Mouse (Mus musculus): ENCODE measurements around the gene Borcs7. TPM values are rescaled to one million over a fixed set of nuclear protein-coding genes. Genes with fewer than 3 reads are reported as not detected.

Gene Borcs7
- polyA plus RNA-seq, 1 experiment from 2014 or later: 17.5 TPM

DNA sequence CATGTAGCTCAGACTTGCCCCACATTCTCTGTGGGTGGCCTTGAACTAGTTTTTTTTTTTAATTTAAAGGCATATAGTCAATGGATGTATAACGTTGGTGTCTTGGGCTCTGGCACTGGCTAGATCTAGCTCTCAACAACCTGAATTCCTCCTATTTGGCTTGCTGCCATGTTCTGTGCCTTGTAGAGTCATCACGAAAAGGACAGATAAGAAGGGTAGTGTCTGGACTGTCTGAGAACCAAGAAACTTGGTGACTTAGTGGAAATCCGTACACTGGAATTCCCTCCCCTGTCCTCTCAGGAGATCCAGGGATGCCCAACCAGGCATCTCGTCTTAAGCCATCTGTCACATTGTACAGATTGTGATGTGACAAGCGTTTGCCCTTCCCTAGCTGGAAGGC lies 36.5 kb upstream of the Borcs7 start:
- Histone ChIP-seq H3K27ac (no peak overlapping the region), H3K4me3 (no peak overlapping the region), H3K36me3 (peaks cover 65% of the 10 kb centered on the region), H3K9me3 (replicated peaks) (no peaks in the 10 kb centered on the region; the same call in 1 of the 2 replicates), H3K9ac (no peak overlapping the region), H3K4me2 (replicated peaks) (no peak overlapping the region), H3K27me3 (no peaks in the 10 kb centered on the region), H3K4me1 (no peaks in the 10 kb centered on the region)
- no peak for ATAC-seq (ENCODE audit: low FRiP score)
- 92% methylated on average over 5 of the region's 5 CpGs for WGBS

- Histone ChIP-seq H3K4me2 (replicated peaks) (no peak overlapping the region), H3K36me3 (peaks cover 59% of the 10 kb centered on the region), H3K4me1 (no peaks in the 10 kb centered on the region), H3K27me3 (no peaks in the 10 kb centered on the region), H3K4me3 (no peak overlapping the region), H3K9ac (no peak overlapping the region), H3K9me3 (replicated peaks) (no peaks in the 10 kb centered on the region; the same call in 1 of the 2 replicates), H3K27ac (no peak overlapping the region)
- WGBS: 95% methylated on average over 14 of the region's 14 CpGs
- ATAC-seq (ENCODE audit: low FRiP score): no peak
Measured at GRCm38 (mm10) chr19:46653616-46654235, 36.0 kb upstream of the Borcs7 start.

DNA sequence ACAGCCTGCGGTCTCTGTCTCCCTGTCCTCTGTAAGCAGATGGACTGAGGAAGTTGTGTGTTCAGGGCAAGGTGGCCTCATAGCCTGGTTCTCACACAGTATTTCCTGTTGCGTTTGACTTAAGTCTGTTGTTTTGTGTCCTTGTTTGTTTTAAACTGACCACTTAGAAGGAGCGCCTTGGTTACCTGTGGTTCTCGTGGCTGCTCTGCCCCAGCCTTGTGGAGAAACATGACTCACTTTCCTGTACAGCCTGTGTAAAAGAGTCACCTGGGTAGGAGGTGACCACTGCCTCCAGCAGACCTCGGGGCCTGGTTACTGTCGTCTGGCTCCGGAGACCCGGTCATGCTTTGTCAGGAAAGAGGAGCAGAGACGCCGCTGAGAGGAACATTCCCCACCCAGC lies 34.1 kb upstream of the Borcs7 start:
- no peak overlapping the region for H3K27ac ChIP-seq
- H3K9me3 ChIP-seq (replicated peaks): no peaks in the 10 kb centered on the region; the same call in 1 of the 2 replicates
- no peak overlapping the region for H3K4me3 ChIP-seq
- no peak overlapping the region for H3K9ac ChIP-seq
- H3K36me3 ChIP-seq: peaks cover 57% of the 10 kb centered on the region
- H3K27me3 ChIP-seq: no peaks in the 10 kb centered on the region
- no peaks in the 10 kb centered on the region for H3K4me1 ChIP-seq
- no peak overlapping the region for H3K4me2 ChIP-seq (replicated peaks)
- ATAC-seq (ENCODE audit: low FRiP score): no peak
- WGBS: 96% methylated on average over 10 of the region's 10 CpGs

DNA sequence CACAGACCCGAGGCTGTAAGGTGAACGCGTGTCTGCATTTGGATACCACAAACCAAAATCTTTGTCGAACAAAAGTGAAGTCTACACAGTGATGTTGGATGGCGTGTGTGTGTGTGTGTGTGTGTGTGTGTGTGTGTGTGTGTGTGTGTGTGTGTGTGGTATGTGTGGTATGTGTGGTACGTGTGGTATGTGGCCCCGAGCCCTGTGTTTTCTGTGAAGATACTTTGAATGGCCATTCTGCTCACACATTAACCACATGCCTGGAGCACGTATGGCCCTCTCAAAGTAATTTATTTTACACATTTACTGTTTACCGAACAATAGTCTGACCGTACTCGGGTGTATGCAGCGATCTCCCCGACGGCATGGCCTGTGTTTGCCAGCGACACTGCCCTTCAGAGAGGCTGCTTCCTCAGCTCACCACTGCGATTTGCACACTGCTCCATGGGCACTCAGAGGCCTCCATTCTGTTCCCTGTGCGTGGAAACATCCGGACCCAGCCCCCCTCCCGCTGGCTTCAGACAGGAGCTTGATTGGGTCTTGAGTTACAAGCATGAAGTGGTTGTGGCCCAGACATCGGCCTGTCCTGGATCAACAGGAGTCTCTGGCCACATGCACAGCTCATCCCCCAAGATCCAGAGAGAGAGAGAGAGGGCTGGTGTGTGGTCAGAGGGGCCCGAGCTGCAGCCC lies 33.4 kb upstream of the Borcs7 start:
- ATAC-seq (ENCODE audit: low FRiP score): no peak
- 95% methylated on average over 21 of the region's 21 CpGs for WGBS
- no peaks in the 10 kb centered on the region for H3K27me3 ChIP-seq
- H3K4me2 ChIP-seq (replicated peaks): no peak overlapping the region
- H3K27ac ChIP-seq: no peak overlapping the region
- H3K4me3 ChIP-seq: no peak overlapping the region
- peaks cover 57% of the 10 kb centered on the region for H3K36me3 ChIP-seq
- no peaks in the 10 kb centered on the region for H3K4me1 ChIP-seq
- H3K9me3 ChIP-seq (replicated peaks): no peaks in the 10 kb centered on the region; the same call in 1 of the 2 replicates
- H3K9ac ChIP-seq: no peak overlapping the region

DNA sequence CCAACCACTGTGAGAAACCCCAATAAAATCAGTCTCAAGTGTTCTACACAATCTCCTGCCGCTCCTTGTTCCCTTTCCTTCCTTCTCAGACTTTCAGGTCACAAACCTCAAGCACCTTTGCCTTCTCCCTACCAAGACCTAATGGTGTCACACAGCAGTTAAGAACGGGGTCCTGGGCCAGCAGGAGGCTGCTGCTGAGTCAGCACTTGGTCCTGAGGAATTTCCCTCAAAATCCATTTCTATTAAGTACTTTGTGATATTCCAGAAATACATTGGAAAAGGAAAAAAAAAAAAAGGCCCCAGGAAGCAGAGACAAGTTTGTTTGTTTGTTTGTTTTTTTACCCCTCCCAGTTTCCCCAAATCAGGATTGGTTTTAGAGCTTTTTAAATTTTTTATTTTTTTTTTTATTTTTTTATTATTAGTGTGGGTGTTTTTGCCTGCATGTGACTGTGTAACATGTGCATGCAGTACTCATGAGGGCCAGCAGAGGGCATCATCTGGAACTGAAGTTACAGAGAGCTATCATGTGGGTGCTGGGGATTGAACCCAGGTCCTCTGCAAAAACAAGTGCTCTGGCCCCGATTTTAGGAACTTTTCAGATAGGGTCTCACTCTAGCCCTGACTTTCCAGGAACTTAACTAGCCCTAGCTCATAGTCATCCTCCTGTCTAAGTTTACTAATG lies 32.2 kb upstream of the Borcs7 start:
- Histone ChIP-seq H3K27ac (no peak overlapping the region), H3K4me1 (no peaks in the 10 kb centered on the region), H3K4me2 (replicated peaks) (no peak overlapping the region), H3K27me3 (no peaks in the 10 kb centered on the region), H3K36me3 (peaks cover 47% of the 10 kb centered on the region), H3K9ac (no peak overlapping the region), H3K9me3 (replicated peaks) (no peaks in the 10 kb centered on the region; the same call in 1 of the 2 replicates), H3K4me3 (no peak overlapping the region)
- WGBS: 87% methylated on average over 3 of the region's 3 CpGs
- ATAC-seq (ENCODE audit: low FRiP score): no peak

- ATAC-seq (ENCODE audit: low FRiP score): no peak
- WGBS: 97% methylated on average over 7 of the region's 7 CpGs
- no peaks in the 10 kb centered on the region; the same call in 1 of the 2 replicates for H3K9me3 ChIP-seq (replicated peaks)
- no peak overlapping the region for H3K4me3 ChIP-seq
- peaks cover 40% of the 10 kb centered on the region for H3K36me3 ChIP-seq
- H3K4me2 ChIP-seq (replicated peaks): no peak overlapping the region
- no peaks in the 10 kb centered on the region for H3K27me3 ChIP-seq
- H3K27ac ChIP-seq: no peak overlapping the region
- H3K9ac ChIP-seq: no peak overlapping the region
- no peaks in the 10 kb centered on the region for H3K4me1 ChIP-seq
Measured at GRCm38 (mm10) chr19:46658348-46658747, 31.4 kb upstream of the Borcs7 start.

- Histone ChIP-seq H3K36me3 (peaks cover 35% of the 10 kb centered on the region), H3K9me3 (replicated peaks) (no peaks in the 10 kb centered on the region; the same call in 1 of the 2 replicates), H3K27ac (no peak overlapping the region), H3K9ac (no peak overlapping the region), H3K4me3 (no peak overlapping the region), H3K4me1 (no peaks in the 10 kb centered on the region), H3K27me3 (no peaks in the 10 kb centered on the region), H3K4me2 (replicated peaks) (no peak overlapping the region)
- WGBS: 87% methylated on average over 9 of the region's 9 CpGs
- no peak for ATAC-seq (ENCODE audit: low FRiP score)
Measured at GRCm38 (mm10) chr19:46658851-46659250, 30.9 kb upstream of the Borcs7 start.

DNA sequence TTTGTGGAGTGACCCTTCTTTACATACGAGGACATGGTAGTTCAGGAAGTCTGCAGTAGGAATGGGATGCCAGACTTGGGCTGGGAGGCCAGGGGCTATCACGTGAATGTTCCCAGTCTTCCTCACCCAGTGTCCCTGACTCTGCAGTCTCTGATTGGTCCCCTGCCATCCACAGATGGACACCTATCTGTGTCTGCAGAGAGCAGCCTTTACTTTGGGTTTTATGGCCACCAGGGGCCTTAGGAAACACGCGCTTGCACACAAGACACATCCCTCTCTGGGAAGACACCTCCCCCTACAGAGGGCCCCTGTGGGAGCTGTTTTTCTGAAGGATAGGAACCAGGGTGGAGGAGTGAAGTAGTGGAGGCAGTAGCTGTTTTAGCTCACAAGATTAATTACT lies 28.2 kb upstream of the Borcs7 start:
- no peak for ATAC-seq (ENCODE audit: low FRiP score)
- no peak overlapping the region for H3K9ac ChIP-seq
- H3K4me1 ChIP-seq: peaks cover 5% of the 10 kb centered on the region
- no peaks in the 10 kb centered on the region; the same call in 1 of the 2 replicates for H3K9me3 ChIP-seq (replicated peaks)
- WGBS: 76% methylated on average over 4 of the region's 4 CpGs
- no peaks in the 10 kb centered on the region for H3K27me3 ChIP-seq
- no peak overlapping the region for H3K27ac ChIP-seq
- H3K36me3 ChIP-seq: peaks cover 9% of the 10 kb centered on the region
- no peak overlapping the region for H3K4me2 ChIP-seq (replicated peaks)
- H3K4me3 ChIP-seq: no peak overlapping the region

GRCm38 (mm10) chr19:46662214-46662613 lies 27.5 kb upstream of the Borcs7 start:
- Histone ChIP-seq H3K27me3 (no peaks in the 10 kb centered on the region), H3K4me3 (no peak overlapping the region), H3K27ac (no peak overlapping the region), H3K9me3 (replicated peaks) (no peaks in the 10 kb centered on the region; the same call in 1 of the 2 replicates), H3K9ac (no peak overlapping the region), H3K4me1 (peaks cover 5% of the 10 kb centered on the region), H3K36me3 (peaks cover 2% of the 10 kb centered on the region), H3K4me2 (replicated peaks) (no peak overlapping the region)
- 84% methylated on average over 8 of the region's 8 CpGs for WGBS
- ATAC-seq (ENCODE audit: low FRiP score): no peak

- no peaks in the 10 kb centered on the region for H3K9me3 ChIP-seq (replicated peaks)
- H3K9ac ChIP-seq: no peak overlapping the region
- no peak for ATAC-seq (ENCODE audit: low FRiP score)
- no peak overlapping the region for H3K27ac ChIP-seq
- no peak overlapping the region for H3K4me2 ChIP-seq (replicated peaks)
- H3K4me3 ChIP-seq: no peak overlapping the region
- WGBS: 83% methylated on average over 6 of the region's 6 CpGs
- no peaks in the 10 kb centered on the region for H3K27me3 ChIP-seq
- no peaks in the 10 kb centered on the region for H3K36me3 ChIP-seq
- peaks cover 5% of the 10 kb centered on the region for H3K4me1 ChIP-seq
Measured at GRCm38 (mm10) chr19:46662784-46663183, 26.9 kb upstream of the Borcs7 start.

GRCm38 (mm10) chr19:46665474-46665873 lies 24.2 kb upstream of the Borcs7 start:
- H3K4me2 ChIP-seq (replicated peaks): no peak overlapping the region
- no peak for ATAC-seq (ENCODE audit: low FRiP score)
- no peaks in the 10 kb centered on the region for H3K27me3 ChIP-seq
- H3K27ac ChIP-seq: no peak overlapping the region
- no peak overlapping the region for H3K4me3 ChIP-seq
- H3K9ac ChIP-seq: no peak overlapping the region
- no peaks in the 10 kb centered on the region for H3K9me3 ChIP-seq (replicated peaks)
- 58% methylated on average over 7 of the region's 7 CpGs for WGBS
- no peaks in the 10 kb centered on the region for H3K36me3 ChIP-seq
- H3K4me1 ChIP-seq: peaks cover 5% of the 10 kb centered on the region

DNA sequence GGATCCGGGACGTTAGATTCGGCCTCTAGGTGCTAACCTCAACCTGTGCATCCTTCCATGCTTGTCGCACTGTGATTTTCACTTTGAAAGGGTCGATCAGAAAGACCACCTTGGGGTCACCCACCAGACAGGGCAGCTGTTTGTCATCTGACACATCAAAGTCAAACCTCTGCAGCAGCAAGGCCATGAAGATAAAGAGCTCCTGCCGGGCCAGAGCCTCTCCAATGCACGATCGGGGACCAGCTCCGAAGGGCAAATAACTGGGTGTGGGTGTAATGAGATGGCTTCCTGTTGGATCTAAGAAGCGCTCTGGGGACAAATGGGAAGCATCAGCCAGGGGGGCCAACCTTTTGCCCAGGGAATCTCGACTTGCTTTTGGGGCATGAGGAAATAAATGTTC lies 22.4 kb upstream of the Borcs7 start:
- no peak overlapping the region for H3K27ac ChIP-seq
- H3K36me3 ChIP-seq: no peaks in the 10 kb centered on the region
- ATAC-seq (ENCODE audit: low FRiP score): no peak
- H3K9ac ChIP-seq: no peak overlapping the region
- H3K4me3 ChIP-seq: no peak overlapping the region
- no peaks in the 10 kb centered on the region for H3K27me3 ChIP-seq
- H3K4me2 ChIP-seq (replicated peaks): no peak overlapping the region
- H3K4me1 ChIP-seq: peaks cover 8% of the 10 kb centered on the region
- 62% methylated on average over 11 of the region's 11 CpGs for WGBS
- no peaks in the 10 kb centered on the region for H3K9me3 ChIP-seq (replicated peaks)
